8 mouse cellular contexts compared by ENCODE assay signal in genomic region chrX:94724192-94724971, GRCm38 (mm10). TPM values are rescaled to one million over a fixed set of nuclear protein-coding genes. Genes with fewer than 3 reads are reported as not detected.
DNase-seq lines count a peak whose midpoint lies in the region; ATAC-seq and TF ChIP-seq lines count a peak whose summit lies in the region.
"Not testable (repeated sequence)": the region's sequence is repeated elsewhere in the genome, so short reads cannot be mapped to it uniquely, and the experiment has no call there.

Zxdb (plus strand) TSS chrX:94724569.

- not testable (repeated sequence) for DNase-seq in adrenal gland, postnatal 25 days; heart, postnatal 0 days (ENCODE audit: low spot score); kidney, adult 2 months; left cerebral cortex, postnatal 10 days (ENCODE audit: extremely low spot score in 1 of 2, low spot score in 2 of 2); midbrain, embryonic 14.5 days

- not testable (repeated sequence) for H3K27ac ChIP-seq in forebrain, embryonic 13.5 days; heart, postnatal 0 days (ENCODE audit: low read depth); kidney, adult 2 months (ENCODE audit: insufficient read depth, low read depth, low read length); liver, embryonic 15.5 days (replicated peaks); stomach, embryonic 16.5 days (ENCODE audit: low read length)
- H3K27ac ChIP-seq in midbrain, embryonic 14.5 days (replicated peaks; ENCODE audit: low read depth, low read length): 0 out of 2 replicates have a peak within 1 kb of the TSS, but pooled peaks have one; percentile 55

- peak; percentile 81 for ATAC-seq in forebrain, embryonic 13.5 days
- peak; percentile 63 for ATAC-seq in heart, postnatal 0 days (ENCODE audit: insufficient read depth, low read depth)
- peak; percentile 61 for ATAC-seq in liver, embryonic 15.5 days (ENCODE audit: insufficient read depth)
- peak; percentile 80 for ATAC-seq in midbrain, embryonic 14.5 days (ENCODE audit: low FRiP score, low TSS enrichment)
- peak; percentile 67; the same call in 1 of the 2 replicates for ATAC-seq in stomach, embryonic 16.5 days (ENCODE audit: insufficient read depth, low FRiP score)

- H3K4me1 ChIP-seq in forebrain, embryonic 13.5 days; heart, postnatal 0 days (ENCODE audit: control insufficient read depth, insufficient read depth); kidney, adult 2 months (ENCODE audit: control insufficient read depth, insufficient read depth, low read length); liver, embryonic 15.5 days (replicated peaks); midbrain, embryonic 14.5 days (ENCODE audit: control insufficient read depth, insufficient read depth, low read length); stomach, embryonic 16.5 days (ENCODE audit: control insufficient read depth, insufficient read depth, low read length): not testable (repeated sequence)

- peak within 1 kb of the TSS; percentile 29 for H3K4me3 ChIP-seq in forebrain, embryonic 13.5 days
- not testable (repeated sequence) for H3K4me3 ChIP-seq in heart, postnatal 0 days (ENCODE audit: low read depth, low read length); liver, embryonic 15.5 days (replicated peaks); midbrain, embryonic 14.5 days (replicated peaks; ENCODE audit: low read depth, low read length)
- H3K4me3 ChIP-seq in kidney, adult 2 months (ENCODE audit: insufficient read depth, low read depth, low read length): 0 out of 2 replicates have a peak within 1 kb of the TSS, but pooled peaks have one; percentile 14
- 0 out of 2 replicates have a peak within 1 kb of the TSS, but pooled peaks have one; percentile 25 for H3K4me3 ChIP-seq in stomach, embryonic 16.5 days (replicated peaks; ENCODE audit: low read length)

- H3K4me2 ChIP-seq in forebrain, embryonic 13.5 days; heart, postnatal 0 days (ENCODE audit: low read depth, low read length); midbrain, embryonic 14.5 days (ENCODE audit: low read length); stomach, embryonic 16.5 days (ENCODE audit: low read depth, low read length): not testable (repeated sequence)
- H3K4me2 ChIP-seq in liver, embryonic 15.5 days: peak within 1 kb of the TSS; percentile 46

- not testable (repeated sequence) for H3K9me3 ChIP-seq in forebrain, embryonic 13.5 days (replicated peaks); heart, postnatal 0 days (replicated peaks; ENCODE audit: control insufficient read depth, low read length); liver, embryonic 15.5 days (replicated peaks); midbrain, embryonic 14.5 days (ENCODE audit: control insufficient read depth, low read length); stomach, embryonic 16.5 days (replicated peaks; ENCODE audit: control insufficient read depth, low read length)

- intact Hi-C loops in left cerebral cortex, postnatal 10 days (cut with DNase I): not testable (repeated sequence)

- H3K36me3 ChIP-seq in forebrain, embryonic 13.5 days (ENCODE audit: poor library complexity, severe bottlenecking); heart, postnatal 0 days (replicated peaks; ENCODE audit: control insufficient read depth, insufficient read depth, low read length); kidney, adult 2 months (ENCODE audit: control insufficient read depth, insufficient read depth, low read length); liver, embryonic 15.5 days (replicated peaks); midbrain, embryonic 14.5 days (ENCODE audit: control insufficient read depth, insufficient read depth, low read length); stomach, embryonic 16.5 days (ENCODE audit: control insufficient read depth, insufficient read depth, low read length): not testable (repeated sequence)

- H3K9ac ChIP-seq in forebrain, embryonic 13.5 days; heart, postnatal 0 days (replicated peaks; ENCODE audit: low read depth, low read length); liver, embryonic 15.5 days; midbrain, embryonic 14.5 days (replicated peaks; ENCODE audit: low read length); stomach, embryonic 16.5 days (ENCODE audit: low read length): not testable (repeated sequence)

- no CpG with 5 or more reads among the region's 60 CpGs for WGBS in forebrain, embryonic 13.5 days
- WGBS in heart, postnatal 0 days: no CpG with 5 or more reads among the region's 60 CpGs
- no CpG with 5 or more reads among the region's 60 CpGs for WGBS in kidney, adult 2 months
- WGBS in liver, embryonic 15.5 days (ENCODE audit: insufficient replicate concordance): no CpG with 5 or more reads among the region's 60 CpGs
- no CpG with 5 or more reads among the region's 60 CpGs for WGBS in midbrain, embryonic 14.5 days
- WGBS in stomach, embryonic 16.5 days: no CpG with 5 or more reads among the region's 60 CpGs

- TF ChIP-seq POLR2A in kidney, adult 2 months (IDR thresholded peaks at IDR 0.05; ENCODE audit: low read depth, low read length): not testable (repeated sequence)

- not testable (repeated sequence) for H3K27me3 ChIP-seq in forebrain, embryonic 13.5 days; heart, postnatal 0 days (ENCODE audit: control insufficient read depth, insufficient read depth, low read length); kidney, adult 2 months (replicated peaks; ENCODE audit: control insufficient read depth, insufficient read depth, low read length); liver, embryonic 15.5 days; midbrain, embryonic 14.5 days (ENCODE audit: control insufficient read depth, insufficient read depth, low read length); stomach, embryonic 16.5 days (ENCODE audit: control insufficient read depth, insufficient read depth, low read length)

- not testable (repeated sequence) for TF ChIP-seq EP300 in heart, postnatal 0 days (IDR thresholded peaks at IDR 0.05; ENCODE audit: low read depth)

- not testable (repeated sequence) for TF ChIP-seq CTCF in heart, postnatal 0 days (IDR thresholded peaks at IDR 0.05; ENCODE audit: low read depth); kidney, adult 2 months (conservative IDR thresholded peaks at IDR 0.05; ENCODE audit: insufficient read depth, insufficient read length, low read depth, low read length)

RNA-seq across cellular contexts. Expression of gene Zxdb, which starts in this region (rescaled TPM):
- total RNA-seq in adrenal gland, postnatal 25 days (2021): 13.8 and 14.6 TPM in 2 replicates
- 1.3 and 1.5 TPM in 2 replicates for polyA plus RNA-seq in forebrain, embryonic 13.5 days (2015; fragmentation: Nextera tagmentation; extraction: Ambion mirVana)
- 2.3 and 12.1 TPM in 2 replicates for total RNA-seq in heart, postnatal 0 days (2014; rRNA removed; ENCODE audit: low replicate concordance)
- polyA plus RNA-seq in heart, postnatal 0 days (2015; fragmentation: Nextera tagmentation; extraction: Ambion mirVana): 0.41 and 0.48 TPM in 2 replicates
- polyA plus RNA-seq in kidney, adult 2 months (2012; rRNA removed): 2.2 and 3.0 TPM in 2 replicates
- 10 to 100 TPM; 13.1 to 13.6 TPM for total RNA-seq in left cerebral cortex, postnatal 10 days (2021)
- 0.16 and 0.25 TPM in 2 replicates for polyA plus RNA-seq in liver, embryonic 15.5 days (2015; fragmentation: Nextera tagmentation; extraction: Ambion mirVana)
- 2.9 and 3.1 TPM in 2 replicates for polyA plus RNA-seq in midbrain, embryonic 14.5 days (2014; fragmentation: Nextera tagmentation; extraction: Ambion mirVana)
- polyA plus RNA-seq in stomach, embryonic 16.5 days (2015; fragmentation: Nextera tagmentation; extraction: Ambion mirVana): 1.1 and 1.2 TPM in 2 replicates

Comparison
In these comparisons a context has a peak if more than half of its experiments do, and no peak if none do; other contexts are left out.
1. Peak in ATAC-seq and H3K4me2 ChIP-seq in liver, embryonic 15.5 days; RNA of the gene not detected or under 1 TPM.